Mouse (Mus musculus) ES-E14 (cell line): ENCODE measurements around the gene Erh.

Experiments
- HCFC1 ChIP-seq: IDR thresholded peaks from 2 replicates; pipeline ENCODE4 v1.6.1; 2012; ENCODE audit warnings: low read length, inconsistent platforms, borderline replicate concordance; ENCODE audit not compliant: insufficient read depth
- MAFK ChIP-seq: IDR thresholded peaks from 2 replicates; pipeline ENCODE4 v1.6.1; 2014; ENCODE audit warnings: mild to moderate bottlenecking, low read depth, low read length, inconsistent platforms; ENCODE audit not compliant: insufficient read depth
- ZC3H11A ChIP-seq: IDR thresholded peaks from 2 replicates; pipeline ENCODE4 v1.6.1; 2012; ENCODE audit warnings: low read depth, mild to moderate bottlenecking, inconsistent platforms, low read length, borderline replicate concordance

- no peak for TF ChIP-seq HCFC1
- TF ChIP-seq ZC3H11A, result no peak
- no peak for TF ChIP-seq MAFK
These were observed 1.1 kb downstream of the Erh start for GRCm38 (mm10) chr12:80642725-80643692.
